Mouse (Mus musculus) cerebellum, adult 11-12 months (tissue): ENCODE measurements around the gene Foxred1.

Experiments
- DNase-seq: peaks from one replicate; pipeline ENCODE4 v3.0.0; 2022

Foxred1 gene

DNA sequence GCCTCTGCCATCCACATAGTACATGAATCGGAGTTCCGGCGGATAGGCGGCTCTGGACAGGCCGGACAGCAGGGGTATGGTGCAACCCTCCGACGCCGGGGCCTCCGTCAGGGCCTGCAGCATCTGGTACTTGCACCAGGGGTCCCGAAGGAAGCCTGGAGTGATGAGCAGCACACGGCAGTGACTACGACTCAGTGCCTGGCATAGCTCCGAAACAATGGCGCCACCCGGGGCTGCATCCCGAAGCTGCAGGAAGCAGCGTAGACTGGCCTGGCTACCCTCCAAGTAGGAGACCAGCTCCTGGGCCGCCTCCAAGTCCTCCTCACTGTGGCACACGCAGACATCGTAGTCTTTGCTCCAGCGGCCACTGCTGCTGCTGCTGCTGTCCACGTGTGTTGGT, 22.2 kb downstream of the Foxred1 start:
- no peak for DNase-seq

DNA sequence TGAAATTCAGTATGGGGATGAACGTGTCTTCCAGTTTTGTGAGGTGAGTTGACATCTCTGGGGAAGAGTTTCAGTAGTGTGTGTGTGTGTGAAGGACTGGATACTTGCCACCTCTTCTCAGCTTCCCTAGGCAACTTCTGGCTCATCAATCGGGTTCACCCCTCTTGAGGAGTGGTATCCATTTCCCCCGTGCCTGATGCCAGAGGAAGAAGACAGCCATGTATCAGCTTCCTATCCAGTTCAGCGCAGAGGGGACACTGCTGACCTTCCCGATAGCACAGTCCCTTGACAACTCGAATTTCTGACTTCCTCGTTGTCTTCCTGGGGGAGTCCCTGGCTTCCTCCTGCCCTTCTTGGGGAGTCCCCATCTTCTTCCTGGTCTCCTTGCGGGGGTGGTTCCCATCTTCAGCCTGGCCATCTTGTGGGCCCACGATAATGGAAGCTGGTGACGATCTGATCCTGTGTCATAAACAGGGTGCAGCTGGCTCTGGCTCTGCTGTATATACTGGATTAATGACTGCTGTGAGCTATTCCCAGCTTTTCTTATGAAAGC, 23.4 kb downstream of the Foxred1 start:
- no peak for DNase-seq

DNA sequence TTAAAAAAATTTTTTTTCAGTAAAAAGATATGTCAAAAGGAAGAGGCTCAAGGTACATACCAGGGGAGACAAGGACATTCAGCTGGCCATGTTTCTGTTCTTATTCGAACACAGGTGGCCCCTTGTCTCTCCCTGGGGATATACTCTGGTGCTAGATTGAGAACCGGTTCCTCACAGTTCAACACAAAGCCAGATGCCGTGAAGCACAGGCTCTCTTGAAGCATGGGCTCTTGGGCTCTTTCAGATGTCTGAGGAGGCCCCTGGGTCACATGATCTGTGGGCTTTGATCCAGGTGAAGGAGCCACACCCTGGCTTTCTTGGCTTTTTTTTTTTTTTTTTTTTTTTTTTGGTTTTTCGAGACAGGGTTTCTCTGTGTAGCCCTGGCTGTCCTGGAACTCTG, 24.4 kb downstream of the Foxred1 start:
- DNase-seq: no peak

DNA sequence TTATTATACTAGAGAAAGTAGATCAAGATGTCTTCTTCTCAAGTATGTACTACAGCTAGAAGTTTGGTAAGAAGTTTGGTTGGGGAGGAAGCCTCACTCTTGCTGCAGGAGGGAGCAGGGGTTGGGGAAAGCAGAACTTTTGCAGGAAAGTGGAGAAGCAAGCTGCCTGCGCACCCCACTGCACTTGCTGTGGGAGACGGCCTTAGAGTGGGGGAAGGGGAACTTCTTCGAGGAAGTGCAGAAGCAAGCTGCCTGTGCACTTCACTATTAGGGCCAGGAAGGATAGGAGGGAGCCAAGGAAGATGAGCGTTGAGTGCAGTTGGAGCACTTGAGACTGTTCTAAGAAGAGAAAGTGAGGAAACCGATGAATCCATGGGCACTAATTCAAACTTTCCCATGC, 27.5 kb downstream of the Foxred1 start:
- no peak for DNase-seq

DNA sequence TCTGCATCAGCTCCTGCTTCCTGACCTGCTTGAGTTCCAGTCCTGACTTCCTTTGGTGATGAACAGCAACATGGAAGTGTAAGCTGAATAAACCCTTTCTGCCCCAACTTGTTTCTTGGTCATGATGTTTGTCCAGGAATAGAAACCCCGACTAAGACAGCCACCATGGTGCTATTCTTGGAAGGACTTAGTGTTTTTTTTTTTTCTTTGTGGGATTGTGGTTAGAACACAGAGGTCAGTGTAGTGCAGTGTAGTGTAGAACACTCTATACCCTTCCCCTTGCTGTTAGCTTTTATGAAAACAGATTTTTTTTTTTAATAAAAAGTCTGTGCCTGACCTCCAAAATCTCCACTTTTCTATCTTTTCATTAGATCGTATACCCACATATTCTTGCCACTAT, 28.0 kb downstream of the Foxred1 start:
- no peak for DNase-seq

DNA sequence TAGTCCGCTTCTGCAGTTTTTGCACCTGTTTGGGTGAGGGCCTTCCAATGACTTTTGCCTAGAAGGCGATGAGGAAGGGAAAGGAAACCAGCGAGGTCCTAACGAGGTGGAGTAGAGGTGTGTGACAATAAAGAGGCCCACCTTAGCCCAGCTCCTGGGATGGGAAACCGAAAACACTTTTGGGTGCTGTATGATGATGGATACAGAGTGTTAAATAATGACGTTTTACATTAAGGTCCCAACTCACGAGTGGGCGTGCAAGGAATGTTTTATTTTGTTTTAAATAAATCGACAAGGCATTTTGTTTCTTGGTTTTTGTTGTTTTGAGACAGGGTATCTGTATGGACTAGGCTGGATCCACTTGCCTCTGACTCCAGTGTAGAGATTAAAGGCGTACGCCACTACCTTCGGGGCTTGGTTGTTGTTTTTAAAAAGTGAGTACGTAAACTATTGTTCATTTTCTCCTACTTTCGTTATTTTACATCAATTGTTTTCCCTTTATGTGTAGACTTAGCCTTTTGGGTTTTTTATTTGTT, 34.7 kb downstream of the Foxred1 start:
- no peak for DNase-seq

DNA sequence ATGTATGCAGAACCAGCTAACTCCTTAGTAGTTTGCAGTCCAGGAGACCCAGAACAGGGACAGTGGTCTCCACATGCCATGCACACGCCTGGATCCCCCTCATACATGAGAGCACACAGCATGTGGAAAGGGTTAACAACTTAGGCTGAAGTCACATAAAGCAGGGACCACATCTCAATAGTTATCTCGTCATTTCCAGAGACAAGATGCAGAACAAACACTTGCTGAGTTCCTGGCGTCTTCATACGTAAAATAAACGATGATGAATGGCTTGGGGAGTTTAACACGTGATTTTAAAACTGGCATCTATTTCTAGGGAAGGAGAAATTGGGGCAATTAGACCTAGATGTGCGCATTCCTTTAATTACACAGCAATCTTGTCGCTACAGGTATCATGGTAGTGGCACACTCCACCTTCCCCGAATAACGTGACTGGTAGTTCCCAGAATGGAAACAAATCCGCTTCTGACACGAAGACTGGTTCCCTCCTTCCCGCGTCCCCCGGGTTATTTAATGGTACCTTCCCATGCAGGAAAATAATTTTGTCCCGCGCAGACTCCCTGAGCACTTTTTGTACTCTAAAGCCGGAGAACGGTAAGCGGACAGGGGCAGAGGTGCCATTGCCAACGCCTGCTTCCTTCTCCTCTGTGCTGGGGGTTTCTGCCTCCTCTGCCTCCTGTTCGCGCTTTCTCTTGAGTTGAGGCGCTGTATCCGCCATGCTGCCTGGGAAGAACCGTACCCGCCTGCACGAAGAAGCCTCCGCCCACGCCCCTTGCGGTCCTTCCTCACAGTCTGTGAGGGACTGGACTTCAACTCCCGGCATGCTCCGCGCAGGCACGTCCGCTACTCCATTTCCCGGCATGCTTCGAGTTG, 35.4 kb downstream of the Foxred1 start, which contains the start of gene Dcps:
Gene Dcps, minus strand, starts transcription at position 811 of the 873 bp plus-strand sequence.
- peak; percentile 94 for DNase-seq

DNA sequence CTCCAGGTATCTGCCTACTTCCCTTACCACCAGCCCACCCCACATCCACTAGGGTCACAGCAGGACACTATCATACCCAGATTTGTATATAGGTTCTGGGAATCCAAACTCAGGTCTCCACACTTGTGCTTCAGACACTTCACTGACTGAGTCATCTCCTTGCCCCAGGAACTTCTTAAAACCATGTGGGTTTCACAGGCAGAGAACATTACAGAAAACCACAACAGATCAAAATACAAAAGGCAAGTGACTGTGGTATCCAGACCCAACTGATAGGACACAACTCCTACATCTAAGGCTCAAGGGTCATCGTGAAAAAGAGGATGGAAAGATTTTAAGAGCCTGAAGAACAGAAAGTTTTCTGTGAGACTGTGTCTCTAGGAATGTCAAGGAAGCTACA, 37.5 kb downstream of the Foxred1 start:
- DNase-seq: no peak

DNA sequence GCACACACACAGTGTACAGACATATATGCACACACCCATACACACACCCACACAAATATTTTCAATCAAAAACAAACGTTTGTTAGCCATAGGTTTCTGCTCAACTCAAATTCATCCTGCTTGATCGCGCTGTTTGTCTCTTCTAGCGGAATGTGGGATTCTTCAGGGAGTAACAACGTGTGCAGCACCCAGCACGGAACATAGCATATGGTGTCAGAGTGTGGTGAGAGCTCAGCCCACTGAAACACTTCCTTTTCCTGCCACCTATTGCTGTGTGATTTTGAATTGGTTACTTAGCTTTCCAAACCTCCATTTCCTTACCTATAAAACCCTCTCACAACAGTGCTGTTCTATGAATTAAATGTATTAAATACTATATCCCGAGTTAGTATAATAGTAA, 40.8 kb downstream of the Foxred1 start:
- no peak for DNase-seq

DNA sequence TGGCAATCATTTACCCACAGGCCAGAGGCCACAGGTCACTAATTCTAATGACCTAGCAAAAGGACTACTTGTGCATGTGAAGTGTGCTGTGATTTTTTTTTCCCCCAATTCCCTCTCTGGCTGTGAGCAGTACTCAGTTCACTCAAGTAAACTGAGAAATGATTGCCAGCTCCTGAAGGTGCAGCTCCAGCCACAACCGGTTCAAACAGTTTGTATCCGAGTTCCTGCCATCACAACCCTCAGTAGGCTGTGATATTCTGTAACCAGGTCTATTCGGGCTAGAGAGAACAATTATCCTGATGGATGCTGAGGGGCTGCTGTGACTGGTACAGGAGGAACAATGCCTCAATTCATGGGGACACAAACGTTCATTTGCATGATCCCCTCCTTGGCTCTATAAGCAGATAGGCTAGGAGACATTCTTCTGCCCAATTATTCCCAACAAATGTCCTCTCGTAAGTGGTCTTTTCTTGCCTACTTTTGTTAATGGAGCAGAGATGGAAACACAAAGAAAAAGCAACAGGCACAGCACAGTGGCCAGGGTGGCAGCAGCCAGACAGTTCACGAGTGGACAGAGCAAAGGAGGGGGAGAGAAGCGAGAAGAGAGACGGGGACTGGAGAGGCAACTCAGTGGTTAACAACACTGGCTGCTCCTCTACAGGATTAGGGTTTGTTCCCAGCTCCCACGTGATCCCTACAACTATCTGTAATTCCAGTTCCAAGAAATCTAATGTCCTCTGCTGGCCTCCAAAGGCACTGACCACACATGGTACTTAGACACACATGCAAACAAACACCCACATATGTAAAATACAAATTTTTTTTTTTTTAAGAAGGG, 43.8 kb downstream of the Foxred1 start:
- no peak for DNase-seq

DNA sequence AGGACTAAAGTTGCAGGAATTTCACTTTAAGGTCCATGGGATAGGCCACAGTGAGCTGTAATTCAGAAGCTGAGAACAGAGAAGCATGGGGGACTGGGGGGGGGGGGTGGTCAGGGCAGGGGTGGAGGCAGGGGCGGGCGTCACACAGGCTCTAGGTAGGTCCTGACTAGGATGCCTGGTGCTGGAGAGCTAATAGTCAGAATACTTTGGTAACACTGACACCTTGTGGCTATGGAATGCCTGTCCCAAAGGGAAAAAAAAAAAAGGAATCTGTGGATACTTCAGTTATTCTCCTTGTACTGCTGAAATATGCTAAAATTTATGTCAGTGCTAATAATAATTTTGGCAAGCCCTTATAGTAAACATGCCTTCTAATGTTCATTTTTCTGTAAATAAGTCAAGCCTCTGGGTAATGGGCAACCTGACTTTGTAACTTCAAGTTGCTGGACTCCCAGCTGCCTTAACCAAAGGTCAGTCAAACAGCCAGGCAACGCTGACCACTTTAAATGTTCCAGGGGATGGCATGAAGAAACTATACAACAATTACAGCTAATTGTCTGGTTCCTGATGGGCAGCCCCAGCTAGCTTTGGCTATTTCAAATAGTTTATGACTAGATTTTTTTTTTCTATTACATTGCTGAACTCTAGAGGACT, 44.6 kb downstream of the Foxred1 start:
- DNase-seq: no peak

DNA sequence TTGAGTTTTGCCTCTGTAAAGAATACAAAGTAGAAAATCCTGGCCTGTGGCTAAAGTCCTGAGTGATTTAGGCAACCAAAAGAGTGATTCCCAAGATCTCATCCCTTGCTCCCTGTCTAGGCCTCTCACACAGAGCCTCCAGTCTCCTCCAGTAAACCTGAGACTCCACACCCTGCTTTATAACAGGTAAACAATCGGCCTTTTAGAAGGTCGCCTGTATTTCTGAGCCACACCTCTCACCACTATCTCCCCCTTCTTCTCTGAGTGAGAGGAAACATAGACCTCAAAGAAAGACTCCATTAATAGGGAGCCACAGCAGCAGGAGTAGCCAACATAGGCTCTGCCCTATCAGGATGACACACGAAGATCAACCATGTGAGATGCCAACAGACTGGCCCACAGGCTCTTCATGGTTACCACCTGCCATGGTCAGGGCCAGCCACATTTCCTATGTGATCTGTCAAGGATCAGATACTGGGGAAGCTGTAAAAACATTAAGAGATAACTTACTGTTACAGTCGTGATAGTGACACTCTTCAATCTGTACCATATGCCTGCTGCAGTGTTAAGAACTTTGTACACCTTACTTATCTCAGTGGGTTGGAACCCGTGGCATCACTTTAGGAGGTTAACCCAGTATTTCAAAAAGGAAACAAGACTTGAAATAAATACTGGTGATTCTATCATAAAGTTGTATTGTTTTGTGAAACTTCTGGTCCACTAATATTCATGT, 46.5 kb downstream of the Foxred1 start:
- no peak for DNase-seq

DNA sequence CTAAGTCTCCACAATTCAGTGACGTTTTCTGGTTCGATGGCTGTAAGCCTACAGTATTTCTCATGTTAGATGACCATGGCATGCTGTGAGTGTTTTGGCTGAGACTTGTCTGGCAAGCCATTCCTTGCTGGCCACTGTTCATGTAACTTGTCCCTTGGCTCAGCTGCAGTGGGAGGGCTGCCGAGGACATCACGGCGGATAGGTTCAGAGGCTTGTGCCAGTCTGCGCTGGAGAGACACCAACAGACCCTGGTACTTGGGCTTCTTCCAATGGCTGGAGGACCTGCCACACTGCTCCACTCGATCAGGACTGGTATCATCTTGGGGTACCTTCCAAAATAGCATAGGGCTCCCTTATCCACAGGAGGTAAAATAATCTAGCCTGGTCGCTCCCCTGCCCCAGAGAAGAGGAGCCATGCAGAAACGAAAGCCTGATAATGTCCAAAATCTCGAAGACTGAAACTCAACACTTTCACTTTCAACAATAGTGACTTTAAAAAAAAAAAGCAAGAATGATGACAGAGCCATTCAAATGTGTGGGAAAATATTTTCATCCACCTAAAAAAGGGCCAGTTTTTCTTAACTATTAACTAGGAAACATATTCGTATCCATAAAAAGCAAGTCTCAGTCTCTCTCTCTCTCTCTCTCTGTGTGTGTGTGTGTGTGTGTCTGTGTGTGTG, 47.7 kb downstream of the Foxred1 start:
- DNase-seq: peak; percentile 86

DNA sequence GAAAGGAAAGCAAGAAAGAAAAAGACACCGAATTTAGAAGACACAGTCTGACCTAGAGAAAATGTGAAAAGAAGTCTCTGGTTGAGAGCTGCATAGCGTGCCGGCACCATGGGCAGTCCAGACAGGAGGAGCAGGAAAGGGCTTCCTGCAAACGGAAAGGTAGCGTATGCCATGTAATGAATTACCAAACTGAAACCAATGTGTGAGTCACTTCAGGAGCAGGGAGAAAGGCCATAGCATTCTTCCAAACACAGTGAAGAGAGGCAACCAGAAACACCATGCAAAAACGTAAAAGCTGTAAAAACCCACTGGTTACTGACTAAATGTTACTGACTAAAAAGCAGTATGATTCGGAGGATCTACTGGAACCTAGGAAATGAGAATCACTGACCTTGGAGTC, 49.1 kb downstream of the Foxred1 start:
- no peak for DNase-seq

DNA sequence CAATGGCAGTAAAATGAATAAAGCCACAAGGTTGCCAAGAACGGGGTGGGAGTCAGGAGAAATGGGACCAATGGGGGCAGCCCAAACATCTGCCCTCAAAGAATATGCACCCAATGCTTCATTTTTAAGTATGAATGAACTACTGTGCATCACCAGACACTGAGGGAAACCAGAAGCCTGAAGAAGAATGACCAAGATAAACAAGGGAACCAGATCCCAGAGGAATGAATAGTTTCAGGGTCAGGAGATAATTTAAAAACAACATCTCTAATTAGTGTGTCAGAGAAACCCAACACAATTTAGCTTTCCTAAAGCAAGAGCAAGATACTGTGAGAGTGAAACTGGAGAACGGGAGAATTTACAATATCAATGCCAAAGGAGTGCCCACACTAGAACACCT, 50.2 kb downstream of the Foxred1 start:
- no peak for DNase-seq

DNA sequence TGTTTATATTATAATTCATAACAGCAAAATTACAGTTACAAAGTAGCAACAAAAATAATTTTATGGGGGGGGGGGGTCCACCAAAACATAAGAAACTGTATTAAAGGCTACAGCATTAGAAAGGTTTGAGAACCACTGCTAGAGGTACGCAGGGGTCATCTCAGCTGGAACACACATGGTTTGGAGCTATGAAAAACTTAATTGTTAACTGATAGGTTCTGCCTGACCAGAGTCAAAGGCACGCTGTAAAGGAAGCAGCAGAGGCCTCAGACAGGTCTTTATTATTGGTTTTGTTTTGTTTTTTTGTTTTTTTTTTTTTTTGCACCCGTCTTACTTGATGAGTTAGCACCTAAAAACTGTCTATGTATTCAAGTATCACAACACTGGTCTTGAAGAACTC, 52.4 kb downstream of the Foxred1 start:
- no peak for DNase-seq

DNA sequence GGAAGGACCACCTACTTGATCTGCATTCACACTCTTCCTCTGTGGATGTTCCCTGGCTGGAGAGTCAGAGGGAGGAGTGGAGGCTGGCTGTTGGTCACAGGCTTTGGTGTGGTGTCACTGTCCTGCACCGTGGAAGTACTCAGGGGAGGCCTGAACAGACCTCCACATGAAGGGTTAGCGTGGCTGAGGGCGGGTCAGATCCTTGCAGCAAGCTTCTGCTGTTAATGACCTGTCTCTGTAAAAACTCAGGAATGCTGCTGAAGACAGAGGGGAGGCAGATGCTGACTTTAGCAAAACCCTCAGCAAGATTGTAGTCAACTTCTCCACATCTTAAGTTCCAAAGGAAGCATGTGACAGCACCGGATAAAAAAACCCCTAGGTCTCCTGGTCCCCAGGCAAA, 54.0 kb downstream of the Foxred1 start:
- DNase-seq: no peak

DNA sequence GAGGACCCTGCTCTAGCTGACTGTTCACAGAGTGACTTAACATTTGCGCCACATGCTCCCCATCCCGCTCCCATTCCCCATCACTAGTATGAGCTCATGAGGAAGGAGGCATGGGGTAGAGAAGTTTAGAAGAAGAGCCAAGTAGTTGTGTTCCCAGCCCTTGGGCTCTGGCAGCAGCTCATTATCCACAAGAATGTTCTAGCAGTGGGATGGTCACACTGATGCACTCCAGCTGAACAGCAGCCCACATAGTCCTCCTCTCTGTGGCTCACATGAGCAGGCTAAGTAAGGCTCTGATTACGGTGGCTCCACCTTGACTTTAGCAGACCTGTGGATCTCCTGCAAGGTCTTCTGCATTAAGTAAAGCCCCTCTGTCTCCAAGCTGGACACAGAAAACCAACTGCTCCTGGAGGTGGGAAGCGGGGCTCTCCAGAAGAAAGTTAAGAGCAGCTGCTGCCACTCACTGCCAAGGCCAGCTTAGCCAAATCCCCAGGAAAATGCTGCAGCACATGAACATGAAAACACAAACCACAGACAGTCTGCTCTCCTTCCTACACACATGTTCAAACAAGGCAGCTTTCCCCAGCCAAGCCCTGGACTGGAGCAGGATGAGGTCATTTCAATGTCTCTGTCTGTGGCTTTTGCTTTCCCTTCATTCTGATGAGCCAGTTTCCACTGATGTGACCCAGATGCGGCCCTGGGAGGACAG, 54.7 kb downstream of the Foxred1 start:
- DNase-seq: no peak
